Mouse (Mus musculus): Measurements from ENCODE around the gene Ckb. TPM values are rescaled to one million over a fixed set of nuclear protein-coding genes. Genes with fewer than 3 reads are reported as not detected.

Gene Ckb
- total and polyA plus RNA-seq, 3 experiments, result 0.54 to 3.7 TPM; not detected in 1

DNA sequence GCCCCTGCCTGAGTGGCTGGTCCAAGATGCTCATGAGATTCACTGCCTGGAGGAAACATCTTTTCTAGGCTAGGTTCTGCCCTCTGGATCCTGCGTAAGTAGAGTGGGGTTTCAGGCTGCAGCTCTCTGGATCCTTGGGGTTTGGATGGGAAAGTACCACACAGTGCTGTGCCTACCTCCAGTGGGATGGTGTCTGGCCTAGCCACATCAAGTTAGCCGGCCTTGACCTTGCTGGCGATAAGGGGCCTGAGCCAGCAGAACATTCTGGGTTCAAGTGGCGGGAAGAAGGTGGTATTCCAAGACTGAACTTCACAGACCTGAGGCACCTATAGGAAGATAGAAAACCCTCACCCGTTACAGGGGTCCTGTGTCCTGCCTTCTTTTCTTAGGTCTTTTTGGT lies 4.7 kb downstream of the Ckb start:
- Histone ChIP-seq H3K79me2 (replicated peaks; ENCODE audit: control insufficient read depth, extremely low read depth, insufficient read depth, poor library complexity, severe bottlenecking) (no peaks in the 10 kb centered on the region), H3K4me1 (ENCODE audit: control insufficient read depth in 1 of 2, insufficient read depth in 2 of 2) (peaks cover 8 to 36% of the 10 kb centered on the region in 2 experiments), H3K4me3 (replicated peaks in 1 of 3; ENCODE audit: low read depth in 2 of 3, low read length in 2 of 3, poor library complexity in 1 of 3) (no peak overlapping the region), H3K27ac (ENCODE audit: insufficient read depth, low read depth) (no peak overlapping the region), H3K9ac (ENCODE audit: insufficient read depth, low read depth) (no peak overlapping the region), H3K27me3 (replicated peaks) (no peaks in the 10 kb centered on the region), H3K36me3 (replicated peaks in 1 of 2; ENCODE audit: control insufficient read depth in 1 of 2, insufficient read depth in 1 of 2, low read length in 1 of 2) (peaks cover 4 to 18% of the 10 kb centered on the region in 2 experiments), H3K9me3 (replicated peaks; ENCODE audit: low read length) (peaks cover 11% of the 10 kb centered on the region), H3K4me2 (ENCODE audit: insufficient read depth, low read depth, poor library complexity, severe bottlenecking) (no peak overlapping the region)
- no peak for DNase-seq (ENCODE audit: extremely low read depth)
- in situ Hi-C loops (cut with MboI; ENCODE audit: low pct_ligation_motif_present, low pct_unique_long_range_greater_than_20kb, low sequenced_read_pairs) (no loop called here), dilution Hi-C loops (cut with MboI; ENCODE audit: extremely low pct_ligation_motif_present, extremely low pct_unique_long_range_greater_than_20kb, low sequenced_read_pairs) (no loop called here)
- no peak for TF ChIP-seq JUND (conservative IDR thresholded peaks at IDR 0.05; ENCODE audit: low read depth, low read length)
- no peak for TF ChIP-seq MYC (IDR thresholded peaks at IDR 0.05; ENCODE audit: low read depth, low read length)
- TF ChIP-seq HCFC1 (IDR thresholded peaks at IDR 0.05; ENCODE audit: low read depth, low read length), result no peak
- no peak for TF ChIP-seq E2F4 (IDR thresholded peaks at IDR 0.05; ENCODE audit: insufficient replicate concordance, low read depth, low read length)
- TF ChIP-seq NRF1 (IDR thresholded peaks at IDR 0.05; ENCODE audit: low read depth, low read length), result no peak
- no peak for TF ChIP-seq UBTF (IDR thresholded peaks at IDR 0.05; ENCODE audit: low read depth, low read length)
- TF ChIP-seq SIN3A (IDR thresholded peaks at IDR 0.05; ENCODE audit: low read length), result no peak
- TF ChIP-seq USF1 (IDR thresholded peaks at IDR 0.05; ENCODE audit: low read depth, low read length), result no peak
- no peak for TF ChIP-seq IRF4 (IDR thresholded peaks at IDR 0.05; ENCODE audit: low read depth, low read length)
- no peak for TF ChIP-seq ZC3H11A (IDR thresholded peaks at IDR 0.05; ENCODE audit: low read depth, low read length)
- no peak for TF ChIP-seq ETS1 (conservative IDR thresholded peaks at IDR 0.05; ENCODE audit: low read depth, low read length)
- no peak for TF ChIP-seq MAX (IDR thresholded peaks at IDR 0.05; ENCODE audit: low read length)
- TF ChIP-seq NELFE (IDR thresholded peaks at IDR 0.05; ENCODE audit: low read depth, low read length), result no peak
- no peak for TF ChIP-seq EP300 (IDR thresholded peaks at IDR 0.05; ENCODE audit: low read length)
- TF ChIP-seq ELF1 (IDR thresholded peaks at IDR 0.05; ENCODE audit: low read depth, low read length), result no peak

DNA sequence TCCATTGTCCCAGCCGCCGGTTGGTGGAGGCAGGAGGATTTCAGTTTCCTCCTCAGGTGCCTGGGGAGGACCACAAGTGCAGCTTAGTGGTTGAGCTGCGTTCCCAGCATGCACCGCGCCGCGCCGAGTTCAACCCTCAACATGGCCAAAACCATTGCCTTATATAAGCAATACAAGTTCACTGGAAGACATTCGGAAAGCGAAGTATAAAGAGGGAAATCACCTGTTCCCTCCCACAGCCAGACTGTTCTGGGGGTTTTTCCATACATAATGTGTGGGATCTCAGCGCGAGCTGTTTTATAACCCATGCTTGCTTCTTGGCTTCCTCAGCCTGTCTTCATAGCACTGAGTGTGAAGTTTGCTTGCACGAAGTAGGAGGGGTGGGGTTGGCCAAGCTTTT lies 5.8 kb downstream of the Ckb start:
- H3K36me3 ChIP-seq (replicated peaks in 1 of 2; ENCODE audit: control insufficient read depth in 1 of 2, insufficient read depth in 1 of 2, low read length in 1 of 2), result peaks cover 4 to 21% of the 10 kb centered on the region in 2 experiments
- peaks cover 6% of the 10 kb centered on the region for H3K9me3 ChIP-seq (replicated peaks; ENCODE audit: low read length)
- no peaks in the 10 kb centered on the region for H3K79me2 ChIP-seq (replicated peaks; ENCODE audit: control insufficient read depth, extremely low read depth, insufficient read depth, poor library complexity, severe bottlenecking)
- peaks cover 8 to 36% of the 10 kb centered on the region in 2 experiments for H3K4me1 ChIP-seq (ENCODE audit: control insufficient read depth in 1 of 2, insufficient read depth in 2 of 2)
- H3K27ac ChIP-seq (ENCODE audit: insufficient read depth, low read depth), result no peak overlapping the region
- dilution Hi-C loops (cut with MboI; ENCODE audit: extremely low pct_ligation_motif_present, extremely low pct_unique_long_range_greater_than_20kb, low sequenced_read_pairs), result no loop called here
- in situ Hi-C loops (cut with MboI; ENCODE audit: low pct_ligation_motif_present, low pct_unique_long_range_greater_than_20kb, low sequenced_read_pairs), result no loop called here
- H3K27me3 ChIP-seq (replicated peaks), result no peaks in the 10 kb centered on the region
- TF ChIP-seq BHLHE40 (IDR thresholded peaks at IDR 0.05; ENCODE audit: low read depth, low read length), result no peak
- no peak for TF ChIP-seq ETS1 (conservative IDR thresholded peaks at IDR 0.05; ENCODE audit: low read depth, low read length)
- no peak for TF ChIP-seq SIN3A (IDR thresholded peaks at IDR 0.05; ENCODE audit: low read length)
- no peak for DNase-seq (ENCODE audit: extremely low read depth)
- no peak overlapping the region for H3K4me2 ChIP-seq (ENCODE audit: insufficient read depth, low read depth, poor library complexity, severe bottlenecking)
- no peak overlapping the region for H3K4me3 ChIP-seq (replicated peaks in 1 of 3; ENCODE audit: low read depth in 2 of 3, low read length in 2 of 3, poor library complexity in 1 of 3)
- H3K9ac ChIP-seq (ENCODE audit: insufficient read depth, low read depth), result no peak overlapping the region

Measured in CH12.LX (cell line).